Mouse (Mus musculus) erythroblast, embryonic 14.5 days (primary cell): ENCODE data around the gene Prkce. TPM values are rescaled to one million over a fixed set of nuclear protein-coding genes. Genes with fewer than 3 reads are reported as not detected.

Source experiments
- H3K27me3 ChIP-seq: 2 replicates; pipeline ENCODE4 v1.6.1; 2012; ENCODE audit warnings: inconsistent platforms; ENCODE audit not compliant: control insufficient read depth
- H3K36me3 ChIP-seq: 2 replicates; pipeline ENCODE4 v1.6.1; 2012; ENCODE audit warnings: mild to moderate bottlenecking, inconsistent platforms; ENCODE audit not compliant: control insufficient read depth
- H3K4me1 ChIP-seq: 2 replicates; pipeline ENCODE4 v1.6.1; 2012; ENCODE audit warnings: inconsistent platforms; ENCODE audit not compliant: control insufficient read depth
- H3K4me3 ChIP-seq: replicated peaks from 2 replicates; pipeline ENCODE3; 2012; ENCODE audit warnings: moderate library complexity, mild to moderate bottlenecking, inconsistent platforms
- H3K9me3 ChIP-seq: 2 replicates; pipeline ENCODE4 v1.6.1; 2012; ENCODE audit warnings: low read length, inconsistent platforms, mixed read lengths; ENCODE audit not compliant: control insufficient read depth
- GATA1 ChIP-seq: IDR thresholded peaks from 2 replicates; pipeline ENCODE4 v1.6.1; 2012; ENCODE audit warnings: low read length, inconsistent platforms, mixed read lengths
- TAL1 ChIP-seq: IDR thresholded peaks from 3 replicates; pipeline ENCODE4 v1.6.1; 2012; ENCODE audit warnings: low read length, inconsistent platforms, mixed read lengths
- polyA plus RNA-seq: library from polyadenylated mRNA; stranded (reverse); fragments of >175 nt; gene quantifications from 2 replicates; pipeline ENCODE4 v1.2.3, GENCODE M21; 2012

The Prkce gene
- polyA plus RNA-seq, 1 experiment = 0.04 TPM

DNA sequence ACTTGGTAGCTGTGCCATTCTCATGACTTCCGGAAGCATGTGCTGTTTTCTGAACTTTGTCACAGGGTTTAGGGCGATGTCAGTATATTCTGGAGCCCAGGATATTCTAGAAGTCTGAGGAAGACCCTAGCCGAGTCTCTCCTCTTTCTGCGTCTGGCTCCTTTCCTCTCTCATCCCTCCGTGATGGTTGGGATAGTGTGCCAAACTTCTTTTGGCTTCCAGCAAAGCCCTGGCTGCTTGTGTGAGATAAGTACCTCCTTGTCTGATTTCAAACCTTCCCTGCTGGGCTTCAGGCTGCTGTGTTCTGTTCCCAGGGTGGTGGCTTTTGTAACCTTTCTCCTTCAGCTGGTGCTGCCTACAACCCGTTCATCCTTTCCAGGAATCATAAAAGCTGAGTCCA is 105.4 kb downstream of the Prkce start:
- TF ChIP-seq GATA1 (no peak), TAL1 (no peak)
- Histone ChIP-seq H3K27me3 (no peaks in the 10 kb centered on the region), H3K4me1 (no peaks in the 10 kb centered on the region), H3K36me3 (no peaks in the 10 kb centered on the region), H3K4me3 (no peak overlapping the region), H3K9me3 (no peaks in the 10 kb centered on the region)

DNA sequence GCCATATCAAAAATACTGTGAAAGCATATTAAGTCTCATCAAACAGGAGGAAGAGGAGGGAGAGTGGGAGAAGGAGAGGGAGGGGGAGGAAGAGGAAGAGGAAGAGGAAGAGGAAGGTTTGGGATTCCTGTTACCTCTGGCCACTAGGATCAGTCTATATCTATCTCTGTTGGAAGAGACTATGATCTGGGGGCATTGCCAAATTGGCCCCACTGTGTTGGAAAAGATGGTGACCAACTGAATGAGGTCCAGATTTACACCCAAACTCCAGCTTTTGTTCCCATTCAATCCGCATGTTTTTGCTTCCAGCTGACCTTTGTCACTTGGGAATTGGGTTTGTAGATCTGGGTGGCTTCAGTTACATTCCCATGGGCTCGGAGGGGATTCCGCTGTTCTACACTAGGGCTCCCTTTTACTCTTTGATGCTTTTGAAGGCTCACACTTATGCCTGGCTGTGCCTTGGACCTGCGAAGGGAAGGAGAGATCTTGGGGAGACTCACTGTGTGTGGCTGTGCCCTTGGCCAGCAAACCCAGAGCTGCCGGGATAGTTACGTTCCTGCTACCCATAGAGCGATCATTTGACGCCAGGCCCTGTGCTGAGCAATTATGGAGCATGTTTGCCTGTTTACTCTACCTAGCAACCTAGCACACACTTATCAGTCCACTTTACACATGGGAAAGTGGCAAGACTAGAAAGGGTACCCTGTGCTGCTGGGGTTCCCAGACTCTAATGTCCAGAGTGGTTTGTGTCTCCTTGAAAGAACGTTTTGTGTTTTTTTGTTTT is 106.2 kb downstream of the Prkce start:
- H3K9me3 ChIP-seq = no peaks in the 10 kb centered on the region
- TF ChIP-seq GATA1 (no peak), TAL1 (no peak)
- no peaks in the 10 kb centered on the region for H3K36me3 ChIP-seq
- H3K27me3 ChIP-seq = no peaks in the 10 kb centered on the region
- H3K4me3 ChIP-seq = no peak overlapping the region
- no peaks in the 10 kb centered on the region for H3K4me1 ChIP-seq

DNA sequence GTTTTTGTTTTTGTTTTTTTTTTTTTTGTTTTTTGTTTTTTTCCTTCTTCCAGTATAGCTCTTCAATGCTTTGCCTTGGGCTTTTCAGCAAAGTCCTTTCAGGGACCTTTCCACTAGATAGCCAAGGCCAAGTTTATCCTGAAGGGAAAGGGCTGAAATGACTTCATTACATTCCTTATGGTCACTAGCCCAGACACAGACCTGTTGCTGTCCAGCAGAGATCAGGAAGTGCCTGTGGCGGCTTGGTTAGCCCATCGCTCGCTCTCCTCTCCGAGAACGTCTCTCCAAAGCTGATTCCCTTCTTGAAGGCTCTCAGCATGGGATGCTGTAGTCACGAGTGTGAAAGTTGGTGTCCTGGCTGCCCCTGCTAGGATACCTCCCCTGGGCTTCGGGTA is 106.8 kb downstream of the Prkce start:
- no peak for TF ChIP-seq TAL1
- no peak for TF ChIP-seq GATA1
- no peaks in the 10 kb centered on the region for H3K4me1 ChIP-seq
- H3K36me3 ChIP-seq = no peaks in the 10 kb centered on the region
- H3K4me3 ChIP-seq = no peak overlapping the region
- H3K27me3 ChIP-seq = no peaks in the 10 kb centered on the region
- no peaks in the 10 kb centered on the region for H3K9me3 ChIP-seq

DNA sequence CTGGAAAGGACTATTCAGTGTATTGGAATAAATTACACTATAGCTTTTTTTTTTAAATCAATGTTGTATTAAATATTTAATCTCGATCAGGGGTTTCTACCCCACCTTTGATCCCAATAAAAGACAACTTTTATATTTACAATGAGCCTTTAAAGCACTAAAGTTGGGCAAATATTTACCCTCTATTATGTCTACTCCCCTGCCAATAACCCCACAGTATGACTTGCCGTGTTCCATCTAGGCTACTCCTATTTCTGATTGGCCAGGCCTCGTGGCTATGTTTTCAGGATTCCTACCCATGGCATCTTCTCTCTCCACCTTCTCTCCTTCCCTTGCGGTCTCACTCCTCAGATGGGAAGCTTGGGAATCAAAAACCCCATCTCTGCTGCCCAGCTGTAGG is 108.8 kb downstream of the Prkce start:
- no peaks in the 10 kb centered on the region for H3K9me3 ChIP-seq
- TF ChIP-seq GATA1 (no peak), TAL1 (no peak)
- no peaks in the 10 kb centered on the region for H3K4me1 ChIP-seq
- no peak overlapping the region for H3K4me3 ChIP-seq
- H3K36me3 ChIP-seq = no peaks in the 10 kb centered on the region
- no peaks in the 10 kb centered on the region for H3K27me3 ChIP-seq

DNA sequence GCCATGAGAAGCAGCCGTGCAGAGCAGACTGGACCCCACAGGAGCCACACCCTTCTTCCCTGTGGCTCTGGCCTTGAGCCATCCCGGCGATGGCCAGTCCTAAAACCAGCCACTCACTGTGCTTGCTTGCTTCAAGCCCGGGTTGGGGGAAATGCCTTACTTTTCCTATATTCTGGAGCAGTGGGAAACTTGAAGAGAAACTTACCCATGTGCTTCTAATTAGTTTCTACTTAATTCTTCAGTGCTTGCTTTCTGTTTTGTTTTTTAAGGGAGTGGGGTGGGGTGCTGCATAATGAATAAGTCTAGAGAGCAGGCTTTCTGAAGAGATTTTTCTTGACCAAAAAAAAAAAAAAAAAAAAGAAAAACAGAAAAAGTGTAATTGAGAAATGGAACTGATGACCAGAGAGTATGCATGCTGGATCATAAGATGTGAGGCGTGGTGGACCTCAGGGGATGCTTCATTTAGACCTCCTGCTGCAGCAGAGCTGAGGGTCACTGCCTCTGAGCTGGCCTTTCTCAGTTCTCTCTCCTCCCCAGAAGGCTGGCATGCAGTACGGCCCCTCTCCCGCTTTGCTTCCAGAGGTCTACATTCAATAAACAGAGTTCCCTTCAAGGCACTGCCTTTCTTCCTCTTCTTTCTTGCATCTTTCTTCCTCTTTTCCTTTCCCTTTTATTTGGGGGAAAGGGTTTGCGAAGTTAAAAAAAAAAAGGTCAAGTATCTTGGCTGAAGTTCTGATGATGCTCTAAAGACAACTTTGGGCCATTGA is 109.6 kb downstream of the Prkce start:
- Histone ChIP-seq H3K9me3 (no peaks in the 10 kb centered on the region), H3K4me1 (no peaks in the 10 kb centered on the region), H3K27me3 (no peaks in the 10 kb centered on the region), H3K4me3 (no peak overlapping the region), H3K36me3 (no peaks in the 10 kb centered on the region)
- TF ChIP-seq GATA1 (no peak), TAL1 (no peak)

DNA sequence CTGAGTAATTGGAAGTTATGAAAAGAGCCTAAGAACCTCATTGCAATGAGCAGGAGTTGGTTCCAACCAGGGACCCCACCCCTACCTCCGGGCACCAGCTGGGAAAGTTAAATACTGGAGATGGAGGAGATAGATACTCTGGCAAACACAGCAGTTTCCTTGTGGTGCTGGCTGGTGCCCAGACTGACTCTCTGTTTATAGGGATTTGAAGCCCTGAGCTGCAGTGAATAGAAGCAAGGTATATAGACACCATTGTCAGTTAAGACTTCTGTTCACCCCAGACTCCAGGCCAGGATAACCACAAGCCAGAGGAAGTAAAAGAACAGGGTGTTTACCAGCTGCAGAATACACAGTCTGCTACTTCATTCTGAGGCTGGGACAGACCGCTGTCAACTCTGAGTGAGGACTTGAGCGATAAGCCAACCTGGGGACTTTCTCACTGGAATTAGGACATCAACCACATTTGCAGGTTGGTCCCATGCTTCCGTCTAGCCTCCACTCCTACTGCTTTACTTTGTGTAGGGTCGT is 110.5 kb downstream of the Prkce start:
- H3K9me3 ChIP-seq = no peaks in the 10 kb centered on the region

DNA sequence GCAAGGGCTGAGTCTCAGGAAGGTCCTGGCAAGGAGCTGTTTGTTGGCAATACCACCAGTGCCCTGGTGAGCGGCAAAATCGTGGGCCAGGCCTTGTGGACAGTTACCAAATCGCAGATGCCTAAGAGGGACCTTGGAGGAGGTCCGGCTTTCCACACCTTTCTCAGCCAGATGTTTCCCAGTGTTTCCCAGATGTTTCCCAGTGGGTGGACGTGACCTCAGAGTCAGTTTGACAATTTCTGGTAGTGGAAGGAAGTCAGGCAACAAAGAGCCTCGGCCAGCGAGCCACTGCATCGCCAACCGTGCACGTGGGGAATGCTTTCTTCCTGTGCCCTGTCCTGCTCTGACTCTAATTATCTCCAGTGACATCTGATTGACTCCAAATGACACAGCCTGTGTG is 112.2 kb downstream of the Prkce start:
- no peaks in the 10 kb centered on the region for H3K36me3 ChIP-seq
- no peak overlapping the region for H3K4me3 ChIP-seq
- H3K9me3 ChIP-seq = no peaks in the 10 kb centered on the region
- no peaks in the 10 kb centered on the region for H3K4me1 ChIP-seq
- TF ChIP-seq TAL1 (no peak), GATA1 (no peak)
- no peaks in the 10 kb centered on the region for H3K27me3 ChIP-seq

More for the DNA sequence above, 110.5 kb downstream of the Prkce start:
- Histone ChIP-seq H3K4me3 (no peak overlapping the region), H3K4me1 (no peaks in the 10 kb centered on the region), H3K36me3 (no peaks in the 10 kb centered on the region), H3K27me3 (no peaks in the 10 kb centered on the region)
- TF ChIP-seq TAL1 (no peak), GATA1 (no peak)

DNA sequence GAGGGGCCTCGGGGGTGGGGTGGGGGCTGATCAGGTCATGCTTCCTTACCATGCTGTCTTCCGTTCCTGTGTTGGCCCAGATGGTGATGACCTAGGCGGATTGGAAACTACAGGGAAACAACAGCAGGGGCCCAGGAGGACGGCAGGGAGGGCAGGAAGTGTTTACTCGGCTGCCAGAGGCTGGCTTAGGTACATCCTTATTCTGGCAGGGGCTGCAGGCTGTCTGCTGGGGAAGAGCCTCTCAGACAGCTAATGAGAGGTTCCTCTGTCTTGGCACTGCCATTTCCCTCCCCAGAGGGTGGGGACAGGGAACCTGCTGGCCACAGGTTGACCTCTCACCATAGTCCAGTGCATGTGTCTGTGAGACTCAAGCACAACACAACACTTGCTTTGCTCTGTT is 116.2 kb downstream of the Prkce start:
- Histone ChIP-seq H3K4me3 (no peak overlapping the region), H3K4me1 (0 out of 2 replicates have a peak, but pooled peaks cover 1% of the 10 kb centered on the region)

DNA sequence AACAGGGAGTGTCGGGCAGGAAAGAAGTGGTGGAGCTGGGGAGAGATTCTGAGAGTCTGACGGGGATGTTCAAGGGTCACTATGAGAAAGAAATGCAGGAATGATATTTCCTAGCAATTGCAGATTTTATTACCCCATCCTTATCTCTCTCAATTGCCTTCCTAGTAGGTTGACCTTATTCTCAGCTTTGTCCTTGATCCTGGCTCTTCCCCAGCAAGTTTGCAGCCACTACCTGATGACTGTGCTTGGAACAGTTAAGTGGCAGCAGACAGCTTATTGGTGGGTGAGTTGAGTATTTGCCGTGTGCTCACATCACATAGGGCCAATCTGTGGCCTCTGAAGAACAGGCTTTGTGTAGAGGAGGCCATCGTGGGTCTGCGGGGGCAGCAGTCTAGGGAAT is 117.5 kb downstream of the Prkce start:
- no peaks in the 10 kb centered on the region for H3K36me3 ChIP-seq
- no peaks in the 10 kb centered on the region for H3K9me3 ChIP-seq
- H3K27me3 ChIP-seq = no peaks in the 10 kb centered on the region; the same call in 1 of the 2 replicates
- H3K4me1 ChIP-seq = 0 out of 2 replicates have a peak, but pooled peaks cover 1% of the 10 kb centered on the region
- H3K4me3 ChIP-seq = no peak overlapping the region
- TF ChIP-seq GATA1 = no peak
- no peak for TF ChIP-seq TAL1

More for the DNA sequence above, 116.2 kb downstream of the Prkce start:
- no peak for TF ChIP-seq TAL1
- no peak for TF ChIP-seq GATA1
- H3K27me3 ChIP-seq = no peaks in the 10 kb centered on the region; the same call in 1 of the 2 replicates
- H3K36me3 ChIP-seq = no peaks in the 10 kb centered on the region
- H3K9me3 ChIP-seq = no peaks in the 10 kb centered on the region
